Mouse (Mus musculus): ENCODE measurements at regions not wholly inside any gene's neighbourhood (a gene's known extent, or its start where the extent isn't known, plus 50 kb on each side); places are given as distances from the start of the nearest gene placed in this dataset.

GRCm38 (mm10) chr2:103900384-103900783, 57.4 kb upstream of the Lmo2 start:
- ATAC-seq (ENCODE audit: low FRiP score) (no peak), DNase-seq (ENCODE audit: low spot score, missing footprints) (no peak)
- Histone ChIP-seq H3K4me3 (ENCODE audit: low read depth, low read length) (no peak overlapping the region), H3K27me3 (ENCODE audit: control insufficient read depth, insufficient read depth, low read length) (no peaks in the 10 kb centered on the region), H3K27ac (ENCODE audit: low read depth, low read length) (no peak overlapping the region), H3K9me3 (ENCODE audit: control insufficient read depth, low read length) (no peaks in the 10 kb centered on the region), H3K4me2 (no peak overlapping the region), H3K4me1 (ENCODE audit: control insufficient read depth, insufficient read depth, low read length) (no peaks in the 10 kb centered on the region), H3K9ac (ENCODE audit: low read length) (no peak overlapping the region), H3K36me3 (ENCODE audit: control insufficient read depth, insufficient read depth, low read length) (no peaks in the 10 kb centered on the region)
- 62% methylated on average over 5 of the region's 5 CpGs for WGBS

- Histone ChIP-seq H3K4me2 (no peak overlapping the region), H3K9me3 (ENCODE audit: control insufficient read depth, low read length) (no peaks in the 10 kb centered on the region), H3K4me3 (ENCODE audit: low read depth, low read length) (no peak overlapping the region), H3K27ac (ENCODE audit: low read depth, low read length) (no peak overlapping the region), H3K4me1 (ENCODE audit: control insufficient read depth, insufficient read depth, low read length) (no peaks in the 10 kb centered on the region), H3K27me3 (ENCODE audit: control insufficient read depth, insufficient read depth, low read length) (no peaks in the 10 kb centered on the region), H3K36me3 (ENCODE audit: control insufficient read depth, insufficient read depth, low read length) (no peaks in the 10 kb centered on the region), H3K9ac (ENCODE audit: low read length) (no peak overlapping the region)
- no peak for DNase-seq (ENCODE audit: low spot score, missing footprints)
- WGBS, result 80% methylated on average over 1 of the region's 1 CpGs
- ATAC-seq (ENCODE audit: low FRiP score), result no peak
Observed at GRCm38 (mm10) chr2:103901457-103901856, 56.3 kb upstream of the Lmo2 start.

GRCm38 (mm10) chr2:103902777-103903176, 55.0 kb upstream of the Lmo2 start:
- H3K9me3 ChIP-seq (ENCODE audit: control insufficient read depth, low read length), result no peaks in the 10 kb centered on the region
- no peak overlapping the region for H3K27ac ChIP-seq (ENCODE audit: low read depth, low read length)
- WGBS, result 75% methylated on average over 11 of the region's 11 CpGs
- H3K4me3 ChIP-seq (ENCODE audit: low read depth, low read length), result no peak overlapping the region
- no peak for DNase-seq (ENCODE audit: low spot score, missing footprints)
- H3K4me2 ChIP-seq, result no peak overlapping the region
- no peaks in the 10 kb centered on the region for H3K4me1 ChIP-seq (ENCODE audit: control insufficient read depth, insufficient read depth, low read length)
- no peaks in the 10 kb centered on the region for H3K27me3 ChIP-seq (ENCODE audit: control insufficient read depth, insufficient read depth, low read length)
- H3K36me3 ChIP-seq (ENCODE audit: control insufficient read depth, insufficient read depth, low read length), result no peaks in the 10 kb centered on the region
- H3K9ac ChIP-seq (ENCODE audit: low read length), result no peak overlapping the region
- ATAC-seq (ENCODE audit: low FRiP score), result no peak

GRCm38 (mm10) chr2:103905681-103906080, 52.1 kb upstream of the Lmo2 start:
- no peaks in the 10 kb centered on the region for H3K4me1 ChIP-seq (ENCODE audit: control insufficient read depth, insufficient read depth, low read length)
- no peaks in the 10 kb centered on the region for H3K36me3 ChIP-seq (ENCODE audit: control insufficient read depth, insufficient read depth, low read length)
- H3K9me3 ChIP-seq (ENCODE audit: control insufficient read depth, low read length), result no peaks in the 10 kb centered on the region
- no peak overlapping the region for H3K27ac ChIP-seq (ENCODE audit: low read depth, low read length)
- 87% methylated on average over 1 of the region's 1 CpGs for WGBS
- DNase-seq (ENCODE audit: low spot score, missing footprints) (no peak), ATAC-seq (ENCODE audit: low FRiP score) (no peak)
- H3K27me3 ChIP-seq (ENCODE audit: control insufficient read depth, insufficient read depth, low read length), result no peaks in the 10 kb centered on the region
- no peak overlapping the region for H3K4me3 ChIP-seq (ENCODE audit: low read depth, low read length)
- H3K4me2 ChIP-seq, result no peak overlapping the region
- H3K9ac ChIP-seq (ENCODE audit: low read length), result no peak overlapping the region

GRCm38 (mm10) chr2:103906581-103907184, 51.1 kb upstream of the Lmo2 start:
- WGBS, result 49% methylated on average over 2 of the region's 2 CpGs
- H3K36me3 ChIP-seq (ENCODE audit: control insufficient read depth, insufficient read depth, low read length), result no peaks in the 10 kb centered on the region
- no peak overlapping the region for H3K27ac ChIP-seq (ENCODE audit: low read depth, low read length)
- ATAC-seq (ENCODE audit: low FRiP score), result no peak
- H3K4me1 ChIP-seq (ENCODE audit: control insufficient read depth, insufficient read depth, low read length), result no peaks in the 10 kb centered on the region
- no peaks in the 10 kb centered on the region for H3K9me3 ChIP-seq (ENCODE audit: control insufficient read depth, low read length)
- no peak for DNase-seq (ENCODE audit: low spot score, missing footprints)
- H3K9ac ChIP-seq (ENCODE audit: low read length), result no peak overlapping the region
- H3K4me3 ChIP-seq (ENCODE audit: low read depth, low read length), result no peak overlapping the region
- no peaks in the 10 kb centered on the region for H3K27me3 ChIP-seq (ENCODE audit: control insufficient read depth, insufficient read depth, low read length)
- H3K4me2 ChIP-seq, result no peak overlapping the region

All from midbrain, embryonic 11.5 days (tissue).